Mouse (Mus musculus): Measurements from ENCODE around the gene Med8. TPM values are rescaled to one million over a fixed set of nuclear protein-coding genes. Genes with fewer than 3 reads are reported as not detected.

Med8 gene
- 152 and 155 TPM in 2 replicates for polyA plus RNA-seq (2016; fragmentation: Nextera tagmentation; extraction: Ambion mirVana)

DNA sequence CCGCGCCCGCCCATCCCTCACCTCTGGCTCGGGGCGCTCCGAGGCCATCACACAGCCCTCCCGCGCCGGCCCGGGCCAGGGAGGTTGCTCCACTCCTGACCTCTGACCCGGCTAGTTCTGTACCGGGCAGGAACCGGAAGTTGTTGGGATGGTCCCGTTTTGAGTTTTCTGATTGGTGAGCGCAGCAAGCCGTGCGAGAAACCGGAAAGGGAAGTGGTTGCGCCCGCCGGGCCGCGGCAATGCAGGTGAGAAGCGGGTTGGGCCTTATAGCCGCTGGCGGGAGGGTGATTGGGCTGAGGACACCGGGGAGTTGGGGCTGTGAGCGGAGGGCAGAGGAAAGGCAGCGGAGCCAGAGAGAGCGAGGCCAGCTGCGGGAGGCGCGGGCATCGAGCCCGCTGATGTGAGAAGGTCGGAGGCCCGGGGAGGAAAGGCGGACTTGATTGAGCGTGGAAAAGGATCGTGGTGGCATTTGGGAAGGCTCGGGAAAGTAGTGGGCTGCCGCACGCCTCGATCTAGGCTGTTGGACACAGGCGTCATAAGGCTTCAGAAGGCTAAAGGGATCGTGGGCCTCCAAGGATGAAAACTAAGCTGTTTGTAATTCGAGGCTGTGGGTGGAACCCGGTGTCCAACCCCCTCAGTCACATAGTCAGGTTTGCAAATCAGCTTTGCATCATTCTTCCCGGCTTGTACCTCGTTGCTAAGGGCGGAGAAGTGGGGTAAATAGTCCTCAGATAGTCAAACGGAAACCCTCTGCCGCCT is at the start of gene Med8, which contains the start of gene Szt2:
Gene Med8, plus strand, starts transcription at position 196 of the 759 bp plus-strand sequence.
Gene Szt2, minus strand, starts transcription at position 132 of the 759 bp plus-strand sequence.
- H3K27ac ChIP-seq (replicated peaks): peak within 1 kb of the TSS; percentile 88
- H3K4me3 ChIP-seq: peak within 1 kb of the TSS; percentile 99
- under 1% methylated on average over 53 of the region's 53 CpGs for WGBS
- no peaks in the 10 kb centered on the region for H3K27me3 ChIP-seq (replicated peaks; ENCODE audit: low read depth, poor library complexity, severe bottlenecking)
- H3K4me1 ChIP-seq: peaks cover 20% of the 10 kb centered on the region
- no peaks in the 10 kb centered on the region for H3K9me3 ChIP-seq
- peaks cover 51% of the 10 kb centered on the region for H3K36me3 ChIP-seq (replicated peaks)
- DNase-seq (ENCODE audit: low spot score): peak; percentile 93

DNA sequence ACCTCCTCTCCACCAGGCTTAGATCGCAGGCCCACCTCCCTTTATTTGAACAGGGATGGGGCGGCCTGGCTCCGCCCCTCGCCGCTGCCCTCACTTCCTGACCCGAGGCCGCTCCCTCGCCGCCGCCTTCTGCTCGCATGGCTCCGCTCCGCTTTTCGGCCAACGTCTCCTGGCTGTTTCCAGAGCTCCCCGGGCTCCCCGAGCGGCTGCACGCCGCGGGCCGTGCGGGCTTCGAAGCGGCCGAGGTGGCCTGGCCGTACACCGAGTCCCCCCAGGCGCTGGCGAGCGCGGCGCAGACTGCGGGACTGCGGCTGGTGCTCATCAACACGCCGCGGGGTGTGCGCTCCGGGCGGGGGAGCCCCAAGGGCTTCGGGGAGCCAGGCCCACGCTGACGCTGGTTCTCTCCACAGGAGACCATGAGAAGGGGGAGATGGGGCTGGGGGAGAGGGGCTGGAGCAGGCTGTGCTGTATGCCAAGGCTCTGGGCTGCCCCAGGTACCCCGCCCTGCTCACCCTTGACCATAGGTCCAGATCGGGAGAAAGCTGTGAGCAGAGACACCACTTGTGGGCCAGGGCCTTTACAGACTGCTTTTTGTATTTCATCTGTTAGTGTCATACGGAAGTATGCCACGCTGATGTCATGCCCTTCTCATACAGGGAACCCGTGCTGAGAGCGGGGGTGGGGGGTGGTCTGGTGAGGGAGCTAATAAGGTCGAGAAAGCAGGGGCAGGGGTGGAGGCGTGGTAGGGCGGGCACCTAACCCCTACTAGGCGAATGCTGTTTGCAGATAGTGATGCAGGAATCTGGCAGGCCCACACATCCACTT is 49.0 kb upstream of the Med8 start:
- WGBS: under 1% methylated on average over 54 of the region's 54 CpGs
- Histone ChIP-seq H3K27ac (replicated peaks) (peak overlapping the region; percentile 94), H3K4me3 (peak overlapping the region; percentile 86), H3K36me3 (replicated peaks) (peaks cover 39% of the 10 kb centered on the region), H3K4me1 (peaks cover 23% of the 10 kb centered on the region), H3K9me3 (no peaks in the 10 kb centered on the region), H3K27me3 (replicated peaks; ENCODE audit: low read depth, poor library complexity, severe bottlenecking) (no peaks in the 10 kb centered on the region)
- peak; percentile 85 for DNase-seq (ENCODE audit: low spot score)

DNA sequence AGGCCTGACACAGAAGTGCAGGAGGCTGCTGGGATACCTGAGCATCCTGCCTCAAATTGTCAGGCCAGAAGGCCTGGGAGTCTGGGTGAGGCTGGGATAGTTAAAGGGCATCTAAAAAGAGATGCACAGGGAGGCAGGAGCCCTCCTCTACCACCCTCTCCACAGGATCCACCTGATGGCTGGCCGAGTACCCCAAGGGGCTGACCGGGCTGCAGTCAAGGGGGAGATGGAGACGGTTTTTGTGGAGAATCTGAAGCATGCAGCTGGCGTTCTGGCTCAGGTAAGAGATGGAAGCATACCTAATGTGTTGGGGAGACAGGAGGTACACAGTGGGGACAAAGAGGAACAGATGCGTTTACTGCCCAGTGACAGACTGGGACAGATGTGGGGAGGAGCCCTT is 47.7 kb upstream of the Med8 start:
- no peak for DNase-seq (ENCODE audit: low spot score)
- whole genome bisulfite sequencing: 85% methylated on average over 5 of the region's 5 CpGs
- Histone ChIP-seq H3K9me3 (no peaks in the 10 kb centered on the region), H3K27ac (replicated peaks) (no peak overlapping the region), H3K36me3 (replicated peaks) (peaks cover 52% of the 10 kb centered on the region), H3K4me1 (peaks cover 23% of the 10 kb centered on the region), H3K27me3 (replicated peaks; ENCODE audit: low read depth, poor library complexity, severe bottlenecking) (no peaks in the 10 kb centered on the region), H3K4me3 (no peak overlapping the region)

DNA sequence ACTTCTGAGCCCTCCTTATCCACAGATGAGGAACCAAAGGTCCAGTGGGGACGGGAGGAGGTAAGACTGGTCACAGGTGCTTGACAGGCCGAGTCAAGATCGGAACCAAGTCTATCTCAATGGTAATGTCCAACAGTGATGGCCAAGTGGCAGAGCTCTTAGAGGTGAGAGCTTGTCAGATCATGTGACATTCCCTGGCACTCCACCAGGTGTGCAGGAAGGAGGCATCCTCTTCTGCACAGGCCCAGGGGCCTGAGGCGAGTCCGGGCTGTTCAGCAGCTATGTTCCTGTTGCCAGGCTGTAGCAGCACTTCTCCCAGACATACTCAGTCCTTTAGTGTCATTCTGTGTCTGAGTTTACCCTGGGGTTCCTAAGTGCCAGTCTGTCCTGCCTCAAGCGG is 46.3 kb upstream of the Med8 start:
- Histone ChIP-seq H3K27ac (replicated peaks) (no peak overlapping the region), H3K36me3 (replicated peaks) (peaks cover 67% of the 10 kb centered on the region), H3K9me3 (no peaks in the 10 kb centered on the region), H3K4me1 (peaks cover 23% of the 10 kb centered on the region), H3K27me3 (replicated peaks; ENCODE audit: low read depth, poor library complexity, severe bottlenecking) (no peaks in the 10 kb centered on the region), H3K4me3 (no peak overlapping the region)
- 92% methylated on average over 6 of the region's 6 CpGs for WGBS
- no peak for DNase-seq (ENCODE audit: low spot score)

- Histone ChIP-seq H3K27me3 (replicated peaks; ENCODE audit: low read depth, poor library complexity, severe bottlenecking) (no peaks in the 10 kb centered on the region), H3K4me1 (peaks cover 23% of the 10 kb centered on the region), H3K36me3 (replicated peaks) (peaks cover 78% of the 10 kb centered on the region), H3K4me3 (no peak overlapping the region), H3K27ac (replicated peaks) (no peak overlapping the region), H3K9me3 (no peaks in the 10 kb centered on the region)
- no peak for DNase-seq (ENCODE audit: low spot score)
- WGBS: 96% methylated on average over 3 of the region's 3 CpGs
These were observed 45.2 kb upstream of the Med8 start for GRCm38 (mm10) chr4:118363985-118364384.

GRCm38 (mm10) chr4:118364641-118365040 is 44.5 kb upstream of the Med8 start:
- Histone ChIP-seq H3K4me3 (no peak overlapping the region), H3K36me3 (replicated peaks) (peaks cover 84% of the 10 kb centered on the region), H3K27me3 (replicated peaks; ENCODE audit: low read depth, poor library complexity, severe bottlenecking) (no peaks in the 10 kb centered on the region), H3K4me1 (peaks cover 17% of the 10 kb centered on the region), H3K9me3 (no peaks in the 10 kb centered on the region), H3K27ac (replicated peaks) (no peak overlapping the region)
- no peak for DNase-seq (ENCODE audit: low spot score)
- 89% methylated on average over 13 of the region's 13 CpGs for WGBS

DNA sequence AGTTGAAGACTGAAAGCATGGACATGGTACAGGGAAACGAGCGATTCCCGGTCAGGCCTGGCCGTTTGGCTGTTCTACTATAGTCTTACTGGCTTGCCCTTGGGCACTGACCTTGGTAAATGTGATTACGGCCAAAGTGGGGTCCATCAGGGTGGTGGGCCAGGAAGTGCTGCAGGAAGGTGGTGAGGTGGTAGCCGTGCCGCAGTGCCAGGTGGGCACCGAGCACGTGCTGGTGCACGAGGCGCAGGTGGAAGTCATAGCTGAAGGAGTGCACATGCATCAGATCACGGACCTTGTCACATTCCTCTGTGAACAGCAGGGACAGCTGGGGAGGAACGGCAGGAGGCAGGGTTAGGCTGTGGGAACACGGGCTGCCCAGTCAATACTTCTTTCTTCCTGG is 43.1 kb upstream of the Med8 start:
- no peak for DNase-seq (ENCODE audit: low spot score)
- Histone ChIP-seq H3K27ac (replicated peaks) (no peak overlapping the region), H3K4me1 (peaks cover 4% of the 10 kb centered on the region), H3K36me3 (replicated peaks) (peaks cover 97% of the 10 kb centered on the region), H3K27me3 (replicated peaks; ENCODE audit: low read depth, poor library complexity, severe bottlenecking) (no peaks in the 10 kb centered on the region), H3K4me3 (no peak overlapping the region), H3K9me3 (no peaks in the 10 kb centered on the region)
- WGBS: 92% methylated on average over 14 of the region's 14 CpGs

DNA sequence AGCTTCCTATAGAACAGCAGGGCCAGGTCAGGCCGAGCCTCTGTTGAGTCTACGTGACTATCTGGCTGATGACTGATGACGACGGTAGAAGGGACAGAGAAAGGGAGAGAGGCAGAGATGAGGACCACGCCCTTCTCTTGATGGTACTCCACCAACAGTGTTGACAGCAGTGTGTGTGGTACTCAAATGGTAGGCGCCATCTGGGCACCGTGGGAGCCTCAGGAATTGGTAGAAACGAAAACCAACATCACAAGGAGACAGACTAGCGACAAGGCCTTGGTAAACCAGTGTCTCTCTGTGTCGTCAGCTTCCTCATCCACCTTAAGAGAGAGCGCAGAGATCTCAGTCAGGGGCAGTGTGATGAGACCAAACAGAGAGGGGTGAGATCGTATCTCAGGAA is 41.6 kb upstream of the Med8 start:
- Histone ChIP-seq H3K4me1 (no peaks in the 10 kb centered on the region), H3K27me3 (replicated peaks; ENCODE audit: low read depth, poor library complexity, severe bottlenecking) (no peaks in the 10 kb centered on the region), H3K4me3 (no peak overlapping the region), H3K27ac (replicated peaks) (no peak overlapping the region), H3K9me3 (no peaks in the 10 kb centered on the region), H3K36me3 (replicated peaks) (peaks cover 98% of the 10 kb centered on the region)
- no peak for DNase-seq (ENCODE audit: low spot score)
- WGBS: 95% methylated on average over 12 of the region's 12 CpGs

GRCm38 (mm10) chr4:118368616-118369015 is 40.5 kb upstream of the Med8 start:
- WGBS: 84% methylated on average over 3 of the region's 3 CpGs
- DNase-seq (ENCODE audit: low spot score): no peak
- Histone ChIP-seq H3K27ac (replicated peaks) (no peak overlapping the region), H3K9me3 (no peaks in the 10 kb centered on the region), H3K4me1 (no peaks in the 10 kb centered on the region), H3K36me3 (replicated peaks) (peaks cover 98% of the 10 kb centered on the region), H3K4me3 (no peak overlapping the region), H3K27me3 (replicated peaks; ENCODE audit: low read depth, poor library complexity, severe bottlenecking) (no peaks in the 10 kb centered on the region)

DNA sequence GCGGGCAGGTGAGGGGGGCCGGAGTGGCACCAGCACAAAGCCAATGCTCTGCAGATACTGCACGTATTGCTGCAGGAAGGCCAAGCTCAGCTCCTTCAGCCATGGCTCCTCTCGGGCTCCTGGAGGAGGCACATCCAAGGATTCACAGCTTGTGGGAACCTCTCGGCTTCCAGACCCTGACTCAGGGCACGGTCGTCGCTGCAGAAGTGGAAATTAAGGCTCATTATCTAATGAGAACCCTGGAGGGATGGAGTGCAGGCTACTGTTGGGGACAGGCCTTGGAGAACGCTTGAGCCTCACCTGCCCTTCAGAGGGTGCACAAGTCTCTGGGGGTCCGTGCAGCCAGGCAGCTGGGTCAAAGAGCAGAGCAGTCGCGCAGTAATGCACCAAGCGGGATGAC is 37.3 kb upstream of the Med8 start:
- Histone ChIP-seq H3K36me3 (replicated peaks) (peaks cover 98% of the 10 kb centered on the region), H3K27ac (replicated peaks) (no peak overlapping the region), H3K27me3 (replicated peaks; ENCODE audit: low read depth, poor library complexity, severe bottlenecking) (no peaks in the 10 kb centered on the region), H3K9me3 (no peaks in the 10 kb centered on the region), H3K4me1 (no peaks in the 10 kb centered on the region), H3K4me3 (no peak overlapping the region)
- no peak for DNase-seq (ENCODE audit: low spot score)
- WGBS: 88% methylated on average over 13 of the region's 13 CpGs

DNA sequence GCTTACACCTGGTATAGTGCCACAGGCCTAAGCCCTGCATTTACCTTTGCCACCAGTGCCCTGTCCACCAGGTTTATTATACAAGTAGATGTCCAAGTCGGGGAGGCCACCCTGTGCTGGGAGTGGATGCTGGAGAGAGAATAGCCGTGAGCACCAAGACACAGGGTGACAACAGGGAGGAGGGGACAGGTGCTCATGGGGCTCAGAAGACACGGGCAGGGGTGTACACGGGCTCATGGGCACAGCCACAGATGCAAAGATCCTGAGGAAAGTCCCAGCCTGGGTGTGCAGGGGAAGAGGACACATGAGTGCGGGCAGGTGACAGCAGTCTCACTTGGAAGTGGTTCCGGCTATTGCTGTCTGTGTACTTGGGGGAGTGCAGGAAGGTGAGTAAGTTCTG is 33.1 kb upstream of the Med8 start:
- no peak overlapping the region for H3K4me3 ChIP-seq
- peaks cover 98% of the 10 kb centered on the region for H3K36me3 ChIP-seq (replicated peaks)
- DNase-seq (ENCODE audit: low spot score): no peak
- no peaks in the 10 kb centered on the region for H3K27me3 ChIP-seq (replicated peaks; ENCODE audit: low read depth, poor library complexity, severe bottlenecking)
- no peaks in the 10 kb centered on the region for H3K4me1 ChIP-seq
- WGBS: 92% methylated on average over 6 of the region's 6 CpGs
- H3K9me3 ChIP-seq: no peaks in the 10 kb centered on the region
- H3K27ac ChIP-seq (replicated peaks): no peak overlapping the region

DNA sequence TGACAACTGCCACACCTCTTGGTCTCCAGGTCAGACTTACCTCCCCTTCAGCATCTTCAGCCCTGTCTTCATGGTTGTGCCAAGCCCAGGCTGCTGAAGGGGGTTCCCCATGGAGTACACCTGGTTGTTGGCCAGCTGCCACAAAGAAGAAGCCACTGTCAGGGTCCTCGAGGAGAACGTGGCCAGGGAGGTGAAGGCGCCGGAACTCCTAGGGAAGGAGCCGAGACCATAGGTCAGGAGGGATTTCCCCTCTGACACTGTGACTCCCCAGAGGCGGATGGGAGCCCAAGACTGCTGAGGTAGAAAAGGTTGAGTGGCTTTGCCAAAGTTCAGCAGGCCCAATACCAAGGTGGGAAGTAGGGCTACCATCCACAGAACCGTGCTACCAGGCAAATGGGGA is 25.9 kb upstream of the Med8 start:
- 92% methylated on average over 7 of the region's 7 CpGs for WGBS
- Histone ChIP-seq H3K36me3 (replicated peaks) (peaks cover 99% of the 10 kb centered on the region), H3K4me3 (no peak overlapping the region), H3K4me1 (no peaks in the 10 kb centered on the region), H3K27ac (replicated peaks) (no peak overlapping the region), H3K27me3 (replicated peaks; ENCODE audit: low read depth, poor library complexity, severe bottlenecking) (no peaks in the 10 kb centered on the region), H3K9me3 (no peaks in the 10 kb centered on the region)
- no peak for DNase-seq (ENCODE audit: low spot score)

- Histone ChIP-seq H3K4me1 (no peaks in the 10 kb centered on the region), H3K36me3 (replicated peaks) (peaks cover 100% of the 10 kb centered on the region), H3K27me3 (replicated peaks; ENCODE audit: low read depth, poor library complexity, severe bottlenecking) (no peaks in the 10 kb centered on the region), H3K4me3 (no peak overlapping the region), H3K9me3 (no peaks in the 10 kb centered on the region), H3K27ac (replicated peaks) (no peak overlapping the region)
- no peak for DNase-seq (ENCODE audit: low spot score)
- 93% methylated on average over 8 of the region's 8 CpGs for WGBS
These were observed 21.8 kb upstream of the Med8 start for GRCm38 (mm10) chr4:118387316-118387715.
